Mouse (Mus musculus) brain, embryonic 14.5 days (tissue): Measurements from ENCODE around the gene Hdhd3.

Experiments used
- CTCF ChIP-seq: fragments of 200-500 bp; IDR thresholded peaks from 2 replicates; pipeline ENCODE4 v1.5.1; 2012; ENCODE audit warnings: inconsistent platforms, mild to moderate bottlenecking, moderate library complexity, borderline replicate concordance; ENCODE audit not compliant: insufficient read depth, insufficient read length; ENCODE audit errors: extremely low read depth
- POLR2A ChIP-seq: fragments of 200-500 bp; IDR thresholded peaks from 2 replicates; pipeline ENCODE4 v1.6.1; 2012; ENCODE audit warnings: mild to moderate bottlenecking, inconsistent platforms, borderline replicate concordance; ENCODE audit not compliant: poor library complexity, insufficient read depth, insufficient read length, severe bottlenecking; ENCODE audit errors: extremely low read depth

- TF ChIP-seq CTCF (no peak), POLR2A (no peak)
Measured at GRCm38 (mm10) chr4:62533729-62534128, 30.5 kb upstream of the Hdhd3 start.
